Mouse (Mus musculus): ENCODE results near the gene Wdr66. TPM values are rescaled to one million over a fixed set of nuclear protein-coding genes. Genes with fewer than 3 reads are reported as not detected.

Wdr66 gene
- polyA plus RNA-seq, 2 experiments, result 0.11 TPM; not detected in 1

- Histone ChIP-seq H3K27me3 (ENCODE audit: control insufficient read depth, insufficient read depth, low read length) (no peaks in the 10 kb centered on the region), H3K4me2 (ENCODE audit: low read depth) (no peak overlapping the region), H3K36me3 (replicated peaks; ENCODE audit: control insufficient read depth, insufficient read depth, low read depth) (no peaks in the 10 kb centered on the region), H3K4me3 (ENCODE audit: insufficient read depth in 1 of 2, low read depth in 2 of 2, low read length in 2 of 2) (no peak overlapping the region), H3K4me1 (replicated peaks; ENCODE audit: control insufficient read depth in 2 of 2, insufficient read depth in 2 of 2, low read length in 1 of 2) (peaks cover 0 to 4% of the 10 kb centered on the region in 2 experiments; a peak in 1 of 4 replicates), H3K27ac (no peak overlapping the region), H3K9me3 (ENCODE audit: control insufficient read depth, low read length) (no peaks in the 10 kb centered on the region), H3K9ac (replicated peaks) (no peak overlapping the region)
- 58% methylated on average over 4 of the region's 4 CpGs for WGBS (ENCODE audit: insufficient replicate concordance)
- TF ChIP-seq EP300 (IDR thresholded peaks at IDR 0.05; ENCODE audit: low read depth), result no peak
- TF ChIP-seq CTCF (IDR thresholded peaks at IDR 0.05; ENCODE audit: low read depth), result no peak
- no peak for ATAC-seq (ENCODE audit: insufficient read depth)
- no peak for DNase-seq (ENCODE audit: low read depth in 3 of 3, low spot score in 3 of 3)
Measured at GRCm38 (mm10) chr5:123336205-123336961, 84.5 kb downstream of the Wdr66 start.

- Histone ChIP-seq H3K9ac (replicated peaks) (no peak overlapping the region), H3K4me1 (replicated peaks; ENCODE audit: control insufficient read depth in 2 of 2, insufficient read depth in 2 of 2, low read length in 1 of 2) (peaks cover 2 to 5% of the 10 kb centered on the region in 2 experiments; a peak in 2 of 4 replicates), H3K27me3 (ENCODE audit: control insufficient read depth, insufficient read depth, low read length) (no peaks in the 10 kb centered on the region), H3K27ac (no peak overlapping the region), H3K4me3 (ENCODE audit: insufficient read depth in 1 of 2, low read depth in 2 of 2, low read length in 2 of 2) (no peak overlapping the region), H3K36me3 (replicated peaks; ENCODE audit: control insufficient read depth, insufficient read depth, low read depth) (no peaks in the 10 kb centered on the region), H3K9me3 (ENCODE audit: control insufficient read depth, low read length) (no peaks in the 10 kb centered on the region), H3K4me2 (ENCODE audit: low read depth) (no peak overlapping the region)
- 48% methylated on average over 3 of the region's 3 CpGs for WGBS (ENCODE audit: insufficient replicate concordance)
- DNase-seq (ENCODE audit: low read depth in 3 of 3, low spot score in 3 of 3), result no peak
- no peak for TF ChIP-seq CTCF (IDR thresholded peaks at IDR 0.05; ENCODE audit: low read depth)
- no peak for ATAC-seq (ENCODE audit: insufficient read depth)
Measured at GRCm38 (mm10) chr5:123338463-123338862, 86.6 kb downstream of the Wdr66 start.

- 1% methylated on average over 65 of the region's 69 CpGs for WGBS (ENCODE audit: insufficient replicate concordance)
- peak within 1 kb of the TSS; percentile 82 for H3K9ac ChIP-seq (replicated peaks)
- DNase-seq (ENCODE audit: low read depth in 3 of 3, low spot score in 3 of 3) (peak; percentile 60 to 68 (median 60)), ATAC-seq (ENCODE audit: insufficient read depth) (peak; percentile 82)
- H3K4me1 ChIP-seq (replicated peaks; ENCODE audit: control insufficient read depth in 2 of 2, insufficient read depth in 2 of 2, low read length in 1 of 2), result peaks cover 7 to 10% of the 10 kb centered on the region in 2 experiments; a peak in 2 of 4 replicates
- no peak for TF ChIP-seq EP300 (IDR thresholded peaks at IDR 0.05; ENCODE audit: low read depth)
- peak; percentile 45 for TF ChIP-seq CTCF (IDR thresholded peaks at IDR 0.05; ENCODE audit: low read depth)
- H3K27me3 ChIP-seq (ENCODE audit: control insufficient read depth, insufficient read depth, low read length), result no peaks in the 10 kb centered on the region
- H3K36me3 ChIP-seq (replicated peaks; ENCODE audit: control insufficient read depth, insufficient read depth, low read depth), result no peaks in the 10 kb centered on the region
- no peaks in the 10 kb centered on the region for H3K9me3 ChIP-seq (ENCODE audit: control insufficient read depth, low read length)
- H3K4me3 ChIP-seq (ENCODE audit: insufficient read depth in 1 of 2, low read depth in 2 of 2, low read length in 2 of 2), result peak within 1 kb of the TSS; percentile 84 to 88
- peak within 1 kb of the TSS; percentile 81 for H3K4me2 ChIP-seq (ENCODE audit: low read depth)
- peak within 1 kb of the TSS; percentile 67 for H3K27ac ChIP-seq
Measured at GRCm38 (mm10) chr5:123343707-123344627, 92.1 kb downstream of the Wdr66 start, which contains the start of gene Bcl7a. Gene Bcl7a (plus strand): TSS chr5:123343834.

GRCm38 (mm10) chr5:123344628-123344962 lies 92.7 kb downstream of the Wdr66 start:
- peak overlapping the region; percentile 84 to 88 for H3K4me3 ChIP-seq (ENCODE audit: insufficient read depth in 1 of 2, low read depth in 2 of 2, low read length in 2 of 2)
- H3K9ac ChIP-seq (replicated peaks), result peak overlapping the region; percentile 82
- H3K27ac ChIP-seq, result peak overlapping the region; percentile 67
- H3K27me3 ChIP-seq (ENCODE audit: control insufficient read depth, insufficient read depth, low read length), result no peaks in the 10 kb centered on the region
- no peak for TF ChIP-seq EP300 (IDR thresholded peaks at IDR 0.05; ENCODE audit: low read depth)
- no peak for TF ChIP-seq CTCF (IDR thresholded peaks at IDR 0.05; ENCODE audit: low read depth)
- DNase-seq (ENCODE audit: low read depth in 3 of 3, low spot score in 3 of 3) (no peak), ATAC-seq (ENCODE audit: insufficient read depth) (peak; percentile 41)
- peaks cover 7 to 10% of the 10 kb centered on the region in 2 experiments; a peak in 2 of 4 replicates for H3K4me1 ChIP-seq (replicated peaks; ENCODE audit: control insufficient read depth in 2 of 2, insufficient read depth in 2 of 2, low read length in 1 of 2)
- no peaks in the 10 kb centered on the region for H3K9me3 ChIP-seq (ENCODE audit: control insufficient read depth, low read length)
- peak overlapping the region; percentile 81 for H3K4me2 ChIP-seq (ENCODE audit: low read depth)
- under 1% methylated on average over 51 of the region's 51 CpGs for WGBS (ENCODE audit: insufficient replicate concordance)
- no peaks in the 10 kb centered on the region for H3K36me3 ChIP-seq (replicated peaks; ENCODE audit: control insufficient read depth, insufficient read depth, low read depth)
